Mouse (Mus musculus) lung, postnatal 0 days (tissue): ENCODE measurements around the gene Bcar1. TPM values are rescaled to one million over a fixed set of nuclear protein-coding genes. Genes with fewer than 3 reads are reported as not detected.

Source experiments
- ATAC-seq: fragments of 200-750 bp; cut with Nextera tagmentation; 2 replicates; pipeline ENCODE4 v1.8.0; 2017; ENCODE audit warnings: moderate library complexity
- DNase-seq: peaks from one replicate; pipeline ENCODE4 v3.0.0-alpha.2; 2016; ENCODE audit warnings: low spot score
- H3K27ac ChIP-seq: fragments of 300-500 bp; sonication (generic); 2 replicates; pipeline ENCODE4 v1.5.1; 2014; ENCODE audit warnings: antibody characterized with exemption, mild to moderate bottlenecking, low read length, mixed read lengths
- H3K27me3 ChIP-seq: fragments of 300-500 bp; sonication (generic); replicated peaks from 2 replicates; pipeline ENCODE4 v1.6.1; 2014; ENCODE audit warnings: low read length, mixed read lengths; ENCODE audit not compliant: insufficient read depth
- H3K36me3 ChIP-seq: fragments of 300-500 bp; sonication (generic); 2 replicates; pipeline ENCODE4 v1.6.1; 2014; ENCODE audit warnings: low read length, mixed read lengths; ENCODE audit not compliant: insufficient read depth
- H3K4me1 ChIP-seq: fragments of 300-500 bp; sonication (generic); 2 replicates; pipeline ENCODE4 v1.6.1; 2014; ENCODE audit warnings: antibody characterized with exemption, low read depth, low read length, mixed read lengths; ENCODE audit not compliant: insufficient read depth
- H3K4me2 ChIP-seq: fragments of 300-500 bp; sonication (generic); replicated peaks from 2 replicates; pipeline ENCODE4 v1.6.1; 2014; ENCODE audit warnings: low read depth, mild to moderate bottlenecking, low read length, moderate library complexity, mixed read lengths
- H3K4me3 ChIP-seq: fragments of 300-500 bp; sonication (generic); 2 replicates; pipeline ENCODE4 v1.5.1; 2014; ENCODE audit warnings: low read depth, low read length
- H3K9ac ChIP-seq: fragments of 300-500 bp; sonication (generic); replicated peaks from 2 replicates; pipeline ENCODE4 v1.6.1; 2014; ENCODE audit warnings: low read depth, mild to moderate bottlenecking
- H3K9me3 ChIP-seq: fragments of 300-500 bp; sonication (generic); 2 replicates; pipeline ENCODE4 v1.6.1; 2016; ENCODE audit warnings: low read length, mixed read lengths
- CTCF ChIP-seq: IDR thresholded peaks from 2 replicates; pipeline ENCODE4 v1.5.1; 2016; ENCODE audit warnings: antibody characterized with exemption, mild to moderate bottlenecking
- EP300 ChIP-seq: IDR thresholded peaks from 2 replicates; pipeline ENCODE4 v1.6.1; 2016; ENCODE audit warnings: antibody characterized with exemption, mild to moderate bottlenecking, control low read depth
- WGBS: fragments of 180-500 bp; shearing (Covaris S2); extraction: QIAGEN DNeasy Blood & Tissue Kit; methylation state at CpG from one replicate; pipeline ENCODE4 v1.1.7; 2014; 5-methylcytosine and 5-hydroxymethylcytosine counted together
- polyA plus RNA-seq: library from polyadenylated mRNA; unstranded; fragments of >200 nt; fragmentation: Nextera tagmentation; extraction: Ambion mirVana; gene quantifications from 2 replicates; pipeline ENCODE4 v1.2.1, GENCODE M21; 2015

The Bcar1 gene
- 29.3 and 34.2 TPM in 2 replicates for polyA plus RNA-seq

DNA sequence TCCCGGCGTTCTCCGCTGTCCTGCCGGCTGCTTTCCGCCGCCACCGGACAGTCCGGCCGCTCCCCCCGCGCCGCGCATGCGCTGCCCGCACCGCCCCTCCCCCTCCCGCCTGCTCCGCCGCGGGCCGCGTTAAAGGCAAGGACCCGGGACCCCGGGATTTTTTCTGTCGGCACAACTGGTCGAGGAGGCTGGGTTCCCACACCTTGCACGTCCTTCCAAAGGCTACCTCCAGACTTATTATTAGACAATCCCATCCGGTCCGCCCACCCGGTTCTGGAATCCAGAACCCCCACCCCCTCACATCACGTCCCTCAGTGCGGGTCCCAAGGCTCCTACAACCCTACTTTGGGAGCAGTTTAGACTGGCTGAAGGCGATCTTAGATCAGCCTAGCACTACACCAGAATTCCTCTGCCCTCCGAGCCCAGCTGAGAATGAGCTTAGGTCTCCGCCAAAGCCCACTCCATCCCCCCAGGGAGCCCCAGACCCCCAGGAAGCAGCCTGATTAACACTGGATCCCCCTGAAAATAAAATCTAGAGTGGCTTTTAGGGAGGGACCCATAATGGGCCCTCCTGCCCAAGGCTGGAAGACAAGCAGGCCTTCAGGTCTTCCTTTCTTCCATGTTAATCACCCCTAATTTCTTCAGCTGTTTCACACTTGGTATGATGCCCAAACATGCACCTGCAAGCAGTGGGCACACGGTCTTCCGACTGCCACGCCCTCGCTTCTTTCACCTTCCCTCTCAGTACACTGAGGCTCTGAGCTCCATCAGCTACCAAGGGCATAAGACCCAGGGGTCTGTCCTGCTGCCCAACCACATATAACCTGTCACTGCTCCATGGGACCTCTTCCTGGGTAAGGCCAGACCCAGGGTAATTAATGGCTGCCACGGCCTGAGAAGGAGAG, at the start of gene Bcar1:
Gene Bcar1, minus strand, starts transcription at position 18 of the 905 bp plus-strand sequence.
- peak; percentile 77 for DNase-seq
- no peak for TF ChIP-seq CTCF
- no peak for TF ChIP-seq EP300
- Histone ChIP-seq H3K4me3 (peak within 1 kb of the TSS; percentile 84), H3K4me2 (peak within 1 kb of the TSS; percentile 86), H3K9ac (peak within 1 kb of the TSS; percentile 83), H3K27ac (peak within 1 kb of the TSS; percentile 87), H3K36me3 (no peaks in the 10 kb centered on the region), H3K27me3 (no peaks in the 10 kb centered on the region), H3K4me1 (peaks cover 45% of the 10 kb centered on the region), H3K9me3 (no peaks in the 10 kb centered on the region)
- peak; percentile 51 for ATAC-seq
- 13% methylated on average over 29 of the region's 40 CpGs for WGBS

DNA sequence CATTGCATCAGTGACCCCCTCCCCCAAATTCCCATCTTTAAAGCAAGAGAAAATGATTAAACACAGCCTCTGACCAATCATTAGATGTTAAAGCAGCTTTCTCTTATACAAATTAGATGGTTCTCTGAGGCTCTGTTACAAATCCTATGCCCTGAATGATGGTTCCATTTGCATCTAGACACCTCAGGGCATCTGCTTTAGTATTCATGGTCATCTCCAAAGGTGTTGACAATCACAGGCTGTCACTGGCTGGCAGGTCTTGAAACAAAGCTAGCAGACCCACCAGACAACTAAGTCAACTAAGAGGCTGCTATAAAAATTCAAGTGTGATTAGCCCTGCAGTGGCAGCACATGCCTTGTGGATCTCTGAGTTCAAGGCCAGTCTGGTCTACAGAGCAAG, 46.0 kb upstream of the Bcar1 start:
- H3K9me3 ChIP-seq = no peaks in the 10 kb centered on the region
- no peak overlapping the region for H3K27ac ChIP-seq
- DNase-seq (no peak), ATAC-seq (no peak)
- H3K27me3 ChIP-seq = no peaks in the 10 kb centered on the region
- H3K9ac ChIP-seq = no peak overlapping the region
- TF ChIP-seq CTCF (no peak), EP300 (no peak)
- H3K4me1 ChIP-seq = peaks cover 5% of the 10 kb centered on the region; the same call in 1 of the 2 replicates
- H3K4me2 ChIP-seq = no peak overlapping the region
- H3K4me3 ChIP-seq = no peak overlapping the region
- no peaks in the 10 kb centered on the region for H3K36me3 ChIP-seq

GRCm38 (mm10) chr8:111789200-111789599, 45.6 kb upstream of the Bcar1 start:
- Histone ChIP-seq H3K27ac (no peak overlapping the region), H3K36me3 (no peaks in the 10 kb centered on the region), H3K4me2 (no peak overlapping the region), H3K9me3 (no peaks in the 10 kb centered on the region), H3K4me3 (no peak overlapping the region), H3K9ac (no peak overlapping the region), H3K4me1 (peaks cover 5% of the 10 kb centered on the region; the same call in 1 of the 2 replicates), H3K27me3 (no peaks in the 10 kb centered on the region)
- WGBS = 54% methylated on average over 4 of the region's 4 CpGs
- TF ChIP-seq EP300 = no peak
- no peak for TF ChIP-seq CTCF
- DNase-seq (no peak), ATAC-seq (no peak)

DNA sequence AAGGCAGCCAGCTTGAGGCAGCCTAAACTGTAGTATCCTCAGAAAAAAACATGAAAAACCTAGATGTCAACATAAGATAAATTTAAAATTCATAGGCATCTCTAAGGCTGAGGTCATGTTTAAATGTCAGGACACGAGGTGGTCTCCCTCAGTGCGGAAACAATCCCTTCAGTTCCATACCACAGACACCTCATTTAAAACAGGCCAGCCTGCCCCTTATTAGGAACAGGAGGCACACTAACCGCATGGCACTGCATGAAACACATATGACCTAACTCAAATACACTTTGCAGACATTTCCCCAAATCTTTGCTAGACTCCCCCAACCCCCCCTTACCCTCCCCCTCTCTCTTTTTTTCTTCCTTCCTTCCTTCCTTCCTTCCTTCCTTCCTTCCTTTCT, 44.9 kb upstream of the Bcar1 start:
- 56% methylated on average over 3 of the region's 3 CpGs for WGBS
- no peak overlapping the region for H3K4me2 ChIP-seq
- H3K4me1 ChIP-seq = peaks cover 5% of the 10 kb centered on the region; the same call in 1 of the 2 replicates
- H3K36me3 ChIP-seq = no peaks in the 10 kb centered on the region
- no peak for DNase-seq
- no peaks in the 10 kb centered on the region for H3K27me3 ChIP-seq
- H3K9me3 ChIP-seq = no peaks in the 10 kb centered on the region
- H3K4me3 ChIP-seq = no peak overlapping the region
- peak; percentile 30; the same call in 1 of the 2 replicates for ATAC-seq
- TF ChIP-seq EP300 (no peak), CTCF (no peak)
- H3K27ac ChIP-seq = no peak overlapping the region
- H3K9ac ChIP-seq = no peak overlapping the region

- ATAC-seq = no peak
- WGBS = 69% methylated on average over 5 of the region's 5 CpGs
- no peaks in the 10 kb centered on the region for H3K36me3 ChIP-seq
- no peak overlapping the region for H3K4me3 ChIP-seq
- H3K4me1 ChIP-seq = peaks cover 2% of the 10 kb centered on the region; the same call in 1 of the 2 replicates
- no peak overlapping the region for H3K9ac ChIP-seq
- H3K9me3 ChIP-seq = no peaks in the 10 kb centered on the region
- H3K27ac ChIP-seq = no peak overlapping the region
- H3K4me2 ChIP-seq = no peak overlapping the region
- DNase-seq = no peak
- no peaks in the 10 kb centered on the region for H3K27me3 ChIP-seq
- TF ChIP-seq CTCF (no peak), EP300 (no peak)
Observed at GRCm38 (mm10) chr8:111788085-111788484, 44.5 kb upstream of the Bcar1 start.

DNA sequence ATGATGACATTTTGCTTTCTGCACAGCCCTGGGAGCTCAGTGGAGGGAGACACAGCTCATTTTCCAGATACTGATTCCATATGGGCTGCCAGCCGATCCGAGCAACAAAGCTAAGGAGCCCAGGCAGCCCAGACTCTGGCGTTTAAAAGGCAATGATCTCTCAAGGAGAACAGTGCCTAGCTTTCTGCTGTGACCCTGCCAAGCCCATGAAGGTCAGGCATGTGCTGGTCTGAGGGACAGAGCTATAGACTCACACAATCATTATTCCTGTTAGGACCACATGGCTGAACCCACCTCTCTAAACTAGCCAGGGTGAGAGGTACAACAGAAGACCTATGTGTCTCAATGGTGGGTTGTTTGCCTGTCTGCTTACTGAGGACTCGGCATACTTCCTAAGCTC, 44.1 kb upstream of the Bcar1 start:
- H3K4me2 ChIP-seq = no peak overlapping the region

More for the DNA sequence above, 44.1 kb upstream of the Bcar1 start:
- H3K9me3 ChIP-seq = no peaks in the 10 kb centered on the region
- H3K36me3 ChIP-seq = no peaks in the 10 kb centered on the region
- no peak overlapping the region for H3K4me3 ChIP-seq
- TF ChIP-seq EP300 = no peak
- TF ChIP-seq CTCF = no peak
- WGBS = 63% methylated on average over 4 of the region's 4 CpGs
- no peak overlapping the region for H3K27ac ChIP-seq
- DNase-seq (no peak), ATAC-seq (no peak)
- no peaks in the 10 kb centered on the region for H3K27me3 ChIP-seq
- no peaks in the 10 kb centered on the region; the same call in 1 of the 2 replicates for H3K4me1 ChIP-seq
- H3K9ac ChIP-seq = no peak overlapping the region
